Mouse (Mus musculus): Measurements from ENCODE around the gene St6galnac5. TPM values are rescaled to one million over a fixed set of nuclear protein-coding genes. Genes with fewer than 3 reads are reported as not detected.
A peak's percentile ranks its signal among the peaks of the same experiment; 100 is the strongest.

The St6galnac5 gene
- 0.70 and 1.3 TPM in 2 replicates for polyA plus RNA-seq (2016; fragmentation: Nextera tagmentation; extraction: Ambion mirVana)

DNA sequence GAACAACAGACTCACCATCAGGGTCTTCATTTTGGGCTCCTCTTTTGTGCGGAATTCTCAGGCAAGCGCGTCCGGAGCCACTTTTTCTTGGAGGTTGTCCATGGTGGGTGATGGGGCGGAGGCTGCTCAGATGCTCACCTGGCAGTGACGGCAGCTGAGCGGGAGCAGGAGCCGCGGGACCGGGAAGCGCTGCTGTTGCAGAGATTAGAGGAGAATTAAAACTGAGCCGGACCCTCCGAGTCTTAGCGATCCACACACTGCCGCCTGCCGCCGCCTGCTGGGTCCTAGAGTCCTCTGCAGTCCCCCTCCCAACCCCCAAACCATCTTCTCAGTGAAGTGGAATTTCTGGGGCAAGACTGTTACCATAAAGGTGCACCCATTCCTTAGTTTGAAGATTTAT lies at the start of gene St6galnac5:
St6galnac5 (minus strand) TSS at position 259 of the 400 bp plus-strand sequence.
- DNase-seq (ENCODE audit: low spot score): peak; percentile 73
- peaks cover 23% of the 10 kb centered on the region for H3K4me1 ChIP-seq
- H3K27me3 ChIP-seq (ENCODE audit: insufficient read depth, poor library complexity, severe bottlenecking): peaks cover 61% of the 10 kb centered on the region
- no peaks in the 10 kb centered on the region for H3K36me3 ChIP-seq
- peak within 1 kb of the TSS; percentile 64; the same call in 1 of the 2 replicates for H3K27ac ChIP-seq
- peak within 1 kb of the TSS; percentile 66 for H3K4me3 ChIP-seq
- no peaks in the 10 kb centered on the region for H3K9me3 ChIP-seq
- WGBS: under 1% methylated on average over 17 of the region's 17 CpGs

DNA sequence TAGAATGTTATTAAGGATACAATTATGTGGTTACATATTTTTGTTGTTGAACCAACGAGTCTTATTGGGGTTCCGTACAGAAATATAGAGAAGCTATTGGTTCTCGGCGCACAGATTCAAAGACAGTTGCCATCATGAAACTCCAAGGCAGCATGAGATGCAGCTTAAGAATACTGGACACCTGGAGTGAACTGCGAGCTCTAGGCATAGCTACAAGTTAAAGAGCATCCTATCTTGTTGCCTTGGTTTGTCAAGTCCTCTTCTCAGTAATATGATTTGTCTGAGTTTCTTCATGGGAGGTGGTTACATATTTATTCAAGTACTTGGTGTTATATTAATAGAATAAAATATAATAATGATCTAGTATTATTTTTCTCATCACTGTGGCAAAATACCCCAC lies 48.7 kb upstream of the St6galnac5 start:
- no peaks in the 10 kb centered on the region for H3K9me3 ChIP-seq
- H3K4me3 ChIP-seq: no peak overlapping the region
- no peaks in the 10 kb centered on the region for H3K36me3 ChIP-seq
- H3K27ac ChIP-seq: no peak overlapping the region
- no peak for DNase-seq (ENCODE audit: low spot score)
- 86% methylated on average over 5 of the region's 5 CpGs for WGBS
- no peaks in the 10 kb centered on the region for H3K4me1 ChIP-seq
- H3K27me3 ChIP-seq (ENCODE audit: insufficient read depth, poor library complexity, severe bottlenecking): no peaks in the 10 kb centered on the region

DNA sequence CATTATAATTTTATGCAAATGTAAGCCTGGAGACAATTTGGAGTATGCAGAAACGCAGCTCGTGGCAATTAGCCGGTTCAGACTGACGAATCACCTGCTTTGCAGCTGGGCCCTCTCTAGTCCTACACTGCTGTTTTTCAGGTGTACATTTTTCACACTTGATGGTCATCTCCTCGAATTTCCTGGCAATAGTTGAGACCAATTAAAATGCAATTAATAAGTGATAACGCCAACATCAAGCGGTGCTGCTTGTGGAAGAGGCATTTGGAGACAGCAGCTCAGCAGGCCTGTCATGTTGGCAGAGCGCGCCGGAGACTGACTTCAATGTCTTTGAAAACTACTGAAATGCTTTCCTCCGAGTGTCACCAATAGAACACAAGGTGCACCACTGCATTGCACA lies 42.0 kb upstream of the St6galnac5 start:
- no peak overlapping the region for H3K4me3 ChIP-seq
- H3K27ac ChIP-seq: no peak overlapping the region
- peak; percentile 6 for DNase-seq (ENCODE audit: low spot score)
- no peaks in the 10 kb centered on the region for H3K9me3 ChIP-seq
- 90% methylated on average over 11 of the region's 11 CpGs for WGBS
- no peaks in the 10 kb centered on the region for H3K36me3 ChIP-seq
- no peaks in the 10 kb centered on the region for H3K4me1 ChIP-seq
- no peaks in the 10 kb centered on the region for H3K27me3 ChIP-seq (ENCODE audit: insufficient read depth, poor library complexity, severe bottlenecking)

DNA sequence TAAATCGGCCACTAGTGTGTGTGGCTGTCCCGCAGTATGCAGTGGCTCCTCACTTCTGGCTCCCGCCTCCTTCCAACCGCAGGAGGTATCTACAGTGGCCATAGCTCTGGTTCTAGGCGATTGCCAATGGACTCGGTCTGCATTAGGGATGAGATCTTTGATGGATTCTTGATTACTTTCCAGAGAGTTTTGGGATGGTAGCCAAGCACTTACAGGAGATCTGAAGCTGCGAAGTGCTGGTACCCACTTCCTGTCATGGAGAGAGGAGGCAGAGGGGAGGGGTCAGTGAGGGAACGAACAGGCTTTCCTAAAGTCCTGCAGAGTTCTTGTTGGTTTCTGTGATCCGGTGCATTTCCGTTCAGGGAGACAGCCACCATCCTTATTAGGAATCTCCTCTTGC lies 36.0 kb upstream of the St6galnac5 start:
- 79% methylated on average over 10 of the region's 10 CpGs for WGBS
- H3K27ac ChIP-seq: no peak overlapping the region

DNA sequence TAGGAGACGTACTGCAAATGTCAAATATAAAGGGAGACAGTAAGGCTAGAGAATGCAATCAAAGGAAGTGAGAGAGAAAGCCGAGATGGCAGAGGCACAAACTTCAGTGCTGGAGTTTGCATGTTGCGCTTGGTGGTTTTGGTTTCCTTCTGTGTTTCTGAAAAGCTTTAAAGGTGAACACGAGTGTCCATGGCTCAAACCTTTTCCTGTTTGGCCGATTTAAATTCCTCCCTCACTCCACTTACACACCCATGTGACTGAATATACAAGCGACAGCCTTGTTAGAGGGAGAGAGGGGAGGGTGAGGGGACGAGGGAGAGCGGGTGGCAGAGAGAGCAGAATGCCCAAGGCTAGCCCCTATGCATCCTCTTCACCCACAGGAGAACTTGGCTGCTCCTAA lies 34.3 kb upstream of the St6galnac5 start:
- WGBS: 67% methylated on average over 8 of the region's 8 CpGs
- H3K9me3 ChIP-seq: no peaks in the 10 kb centered on the region
- H3K27me3 ChIP-seq (ENCODE audit: insufficient read depth, poor library complexity, severe bottlenecking): no peaks in the 10 kb centered on the region; the same call in 1 of the 2 replicates
- no peak for DNase-seq (ENCODE audit: low spot score)
- no peak overlapping the region for H3K27ac ChIP-seq
- no peaks in the 10 kb centered on the region for H3K36me3 ChIP-seq
- H3K4me3 ChIP-seq: no peak overlapping the region
- no peaks in the 10 kb centered on the region for H3K4me1 ChIP-seq

More for the DNA sequence above, 36.0 kb upstream of the St6galnac5 start:
- DNase-seq (ENCODE audit: low spot score): no peak
- H3K4me1 ChIP-seq: no peaks in the 10 kb centered on the region
- no peak overlapping the region for H3K4me3 ChIP-seq
- no peaks in the 10 kb centered on the region for H3K9me3 ChIP-seq
- H3K36me3 ChIP-seq: no peaks in the 10 kb centered on the region
- no peaks in the 10 kb centered on the region; the same call in 1 of the 2 replicates for H3K27me3 ChIP-seq (ENCODE audit: insufficient read depth, poor library complexity, severe bottlenecking)

DNA sequence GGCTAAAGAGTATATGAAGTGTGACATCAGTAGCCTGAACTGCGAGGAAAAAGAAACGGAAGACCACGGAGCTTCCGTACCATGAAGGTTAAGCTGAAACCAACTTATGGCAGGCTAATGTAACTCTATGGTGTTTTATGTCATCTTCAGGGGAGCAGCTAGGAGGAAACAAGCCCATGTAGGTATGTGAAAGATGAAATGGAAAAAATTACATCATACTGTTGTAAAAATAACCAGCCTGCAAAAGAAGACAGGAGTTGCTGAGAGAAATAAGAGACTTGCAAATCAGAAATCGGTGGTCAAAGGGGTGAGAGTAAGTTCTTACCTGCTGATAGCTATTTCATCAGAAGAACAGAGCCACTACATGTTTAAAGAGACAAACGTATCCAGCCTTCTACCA lies 24.8 kb upstream of the St6galnac5 start:
- H3K4me3 ChIP-seq: no peak overlapping the region
- no peaks in the 10 kb centered on the region for H3K27me3 ChIP-seq (ENCODE audit: insufficient read depth, poor library complexity, severe bottlenecking)
- H3K4me1 ChIP-seq: peaks cover 9% of the 10 kb centered on the region; the same call in 1 of the 2 replicates
- H3K36me3 ChIP-seq: no peaks in the 10 kb centered on the region
- DNase-seq (ENCODE audit: low spot score): no peak
- WGBS: 83% methylated on average over 6 of the region's 6 CpGs
- no peaks in the 10 kb centered on the region for H3K9me3 ChIP-seq
- no peak overlapping the region for H3K27ac ChIP-seq

DNA sequence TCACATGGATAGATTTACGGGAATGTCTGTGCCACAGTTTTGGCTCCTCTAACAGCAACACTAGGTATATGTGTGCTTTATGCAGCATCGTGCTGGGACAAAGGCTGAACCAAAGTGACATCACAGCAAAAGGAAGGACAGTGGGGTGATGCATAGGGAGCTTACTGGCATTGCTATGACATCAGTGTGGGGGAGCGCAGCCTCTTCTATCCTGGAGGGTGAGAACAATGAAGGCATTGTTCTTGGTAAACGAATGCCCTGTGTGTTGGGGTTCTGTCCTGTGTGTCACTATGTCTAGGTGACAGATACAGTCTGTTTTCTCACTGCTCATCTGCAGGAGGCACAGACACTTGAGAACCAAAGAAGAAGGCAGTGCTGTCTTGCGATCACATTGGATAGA lies 16.9 kb upstream of the St6galnac5 start:
- DNase-seq (ENCODE audit: low spot score): no peak
- Histone ChIP-seq H3K9me3 (no peaks in the 10 kb centered on the region), H3K27ac (no peak overlapping the region), H3K4me3 (no peak overlapping the region), H3K36me3 (no peaks in the 10 kb centered on the region), H3K4me1 (peaks cover 16% of the 10 kb centered on the region), H3K27me3 (ENCODE audit: insufficient read depth, poor library complexity, severe bottlenecking) (no peaks in the 10 kb centered on the region)
- 65% methylated on average over 5 of the region's 5 CpGs for WGBS

DNA sequence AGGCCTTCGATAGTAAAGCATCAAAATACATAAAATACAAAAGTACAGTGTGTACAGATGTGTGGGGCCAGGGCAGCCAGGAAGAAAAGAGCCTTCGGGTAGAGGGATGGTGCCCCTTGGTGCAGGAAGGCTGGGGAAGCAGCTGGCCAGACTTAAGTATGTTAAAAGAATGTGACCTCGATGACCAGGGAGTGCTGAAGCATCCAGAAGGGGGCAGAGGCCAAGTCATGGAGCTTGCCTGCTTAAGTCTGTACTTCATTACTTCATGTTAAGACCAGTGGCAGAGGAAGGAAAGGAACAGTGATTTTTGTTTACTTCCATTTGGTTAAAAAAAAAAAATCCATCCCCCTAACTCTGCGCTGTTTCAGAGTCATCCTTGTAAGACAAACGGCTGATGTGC lies 16.1 kb upstream of the St6galnac5 start:
- no peak for DNase-seq (ENCODE audit: low spot score)
- 62% methylated on average over 5 of the region's 5 CpGs for WGBS
- H3K4me1 ChIP-seq: peaks cover 16% of the 10 kb centered on the region

DNA sequence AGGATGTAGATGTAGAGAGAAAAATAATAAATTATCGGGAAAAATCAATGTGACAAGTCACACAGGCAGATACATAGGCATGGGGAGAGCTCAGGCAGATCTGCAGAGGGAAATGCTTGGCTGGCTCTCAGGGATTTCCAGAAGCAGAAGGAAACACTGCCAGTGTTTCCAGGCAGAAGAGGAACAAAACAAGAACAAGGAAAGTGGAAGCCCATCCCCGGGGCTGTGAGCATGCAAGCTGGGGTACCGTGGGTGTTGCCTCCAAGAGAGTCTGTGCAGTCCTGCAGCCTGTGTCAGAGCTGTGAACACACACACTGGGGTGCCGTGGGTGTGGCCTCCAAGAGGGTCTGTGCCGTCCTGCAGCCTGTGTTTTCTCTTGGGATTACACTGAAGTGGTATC lies 11.6 kb upstream of the St6galnac5 start:
- DNase-seq (ENCODE audit: low spot score): no peak
- Histone ChIP-seq H3K4me1 (peaks cover 12% of the 10 kb centered on the region), H3K27me3 (ENCODE audit: insufficient read depth, poor library complexity, severe bottlenecking) (no peaks in the 10 kb centered on the region), H3K27ac (no peak overlapping the region), H3K36me3 (no peaks in the 10 kb centered on the region), H3K9me3 (no peaks in the 10 kb centered on the region), H3K4me3 (no peak overlapping the region)
- WGBS: 54% methylated on average over 5 of the region's 5 CpGs

More for the DNA sequence above, 16.1 kb upstream of the St6galnac5 start:
- Histone ChIP-seq H3K4me3 (no peak overlapping the region), H3K36me3 (no peaks in the 10 kb centered on the region), H3K27me3 (ENCODE audit: insufficient read depth, poor library complexity, severe bottlenecking) (no peaks in the 10 kb centered on the region), H3K9me3 (no peaks in the 10 kb centered on the region), H3K27ac (0 out of 2 replicates have a peak overlapping the region, but pooled peaks have one; percentile 52)

DNA sequence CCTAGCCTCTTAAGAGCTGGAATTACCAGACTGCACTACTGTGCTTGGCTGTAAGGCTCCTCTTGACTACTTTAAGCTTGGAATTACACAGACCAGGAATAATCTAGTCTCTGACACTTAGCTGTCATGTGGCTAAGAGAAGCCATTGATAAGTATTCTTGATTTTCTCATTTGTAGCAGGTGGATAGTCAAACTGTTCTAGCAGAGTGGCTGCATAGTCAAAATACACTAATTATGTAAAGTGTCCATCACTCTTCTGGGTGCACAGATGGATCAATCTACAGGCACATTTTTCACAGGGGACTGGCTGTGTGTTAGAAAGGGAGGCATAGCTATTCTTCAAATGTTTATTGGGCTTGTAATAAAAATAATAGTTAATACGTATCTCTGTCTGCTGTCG lies 8.7 kb upstream of the St6galnac5 start:
- WGBS: 87% methylated on average over 2 of the region's 2 CpGs
- no peaks in the 10 kb centered on the region for H3K27me3 ChIP-seq (ENCODE audit: insufficient read depth, poor library complexity, severe bottlenecking)
- H3K4me1 ChIP-seq: no peaks in the 10 kb centered on the region
- no peak overlapping the region for H3K4me3 ChIP-seq
- no peak for DNase-seq (ENCODE audit: low spot score)
- no peak overlapping the region for H3K27ac ChIP-seq
- no peaks in the 10 kb centered on the region for H3K36me3 ChIP-seq
- no peaks in the 10 kb centered on the region for H3K9me3 ChIP-seq

DNA sequence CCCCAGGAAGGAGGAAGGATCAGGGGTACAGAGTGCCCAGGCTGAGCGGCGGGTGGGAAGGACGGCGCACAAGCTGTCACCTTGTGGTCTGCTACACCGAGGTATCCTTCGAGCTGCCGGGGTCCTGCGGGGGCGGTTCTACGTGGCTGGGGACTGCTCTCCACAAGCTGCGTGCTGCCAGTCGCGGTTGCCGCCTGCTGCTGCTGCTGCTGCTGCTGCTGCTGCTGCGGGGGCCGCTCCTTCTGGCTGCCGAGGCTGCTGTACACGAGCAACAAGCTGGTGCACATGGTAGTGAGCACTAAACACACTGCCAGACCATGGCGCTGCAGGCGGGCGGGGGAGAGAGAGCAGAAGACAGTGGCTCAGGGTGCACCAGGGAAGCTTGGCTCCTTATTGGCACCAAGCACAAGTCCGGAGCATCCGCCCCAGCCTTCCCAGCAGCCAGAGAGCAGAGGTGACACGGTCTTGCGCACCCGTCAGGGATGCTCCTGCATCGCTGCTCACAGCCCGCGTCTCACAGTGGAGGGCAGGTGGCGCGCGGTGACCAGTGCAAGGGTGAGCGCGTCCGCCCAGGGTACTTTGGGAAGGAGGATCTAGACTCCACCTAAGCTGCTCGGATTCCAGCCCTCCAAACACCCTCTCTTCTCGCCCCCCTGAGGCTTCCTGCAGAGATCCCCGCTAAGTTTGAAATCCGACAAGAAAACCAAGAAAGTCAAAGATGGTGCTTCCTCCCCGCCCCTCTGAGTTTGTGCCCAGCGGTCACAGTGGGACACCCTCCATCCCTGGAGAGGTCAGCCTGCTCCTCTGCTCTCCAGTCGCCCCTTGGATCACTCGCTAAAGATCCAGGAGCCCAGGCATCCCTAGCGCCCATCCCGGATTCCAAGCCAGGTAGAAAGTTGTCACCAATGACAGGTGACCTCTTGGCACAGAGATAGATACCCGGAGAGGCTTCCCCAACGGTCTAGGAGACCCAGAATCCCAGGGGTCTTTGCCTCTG lies 770 bp downstream of the St6galnac5 start:
- no peaks in the 10 kb centered on the region for H3K9me3 ChIP-seq
- under 1% methylated on average over 47 of the region's 47 CpGs for WGBS
- H3K27me3 ChIP-seq (ENCODE audit: insufficient read depth, poor library complexity, severe bottlenecking): peaks cover 61% of the 10 kb centered on the region
- peak; percentile 75 for DNase-seq (ENCODE audit: low spot score)
- H3K36me3 ChIP-seq: no peaks in the 10 kb centered on the region
- H3K27ac ChIP-seq: peak overlapping the region; percentile 64; the same call in 1 of the 2 replicates
- H3K4me1 ChIP-seq: peaks cover 23% of the 10 kb centered on the region
- H3K4me3 ChIP-seq: peak overlapping the region; percentile 66

DNA sequence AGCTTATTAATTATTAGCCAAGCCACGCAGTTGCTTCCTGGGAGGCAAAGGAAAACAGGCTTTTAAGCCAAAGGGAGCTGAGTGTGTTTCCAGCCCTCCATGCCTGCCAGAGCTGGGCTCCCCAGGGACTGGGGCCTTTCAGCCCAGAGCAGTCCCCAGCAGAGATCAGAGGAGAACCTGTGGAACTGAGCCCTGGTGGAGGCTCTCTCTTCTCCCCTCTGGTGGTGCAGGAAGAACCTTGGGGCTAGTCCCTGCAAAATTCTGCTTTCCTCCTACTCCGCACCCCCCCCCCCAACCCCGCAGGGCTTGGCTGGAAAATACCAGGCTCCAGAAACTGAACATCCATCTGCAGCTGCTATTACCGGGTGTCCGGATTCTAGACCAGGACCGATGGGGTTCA lies 1.6 kb downstream of the St6galnac5 start:
- Histone ChIP-seq H3K36me3 (no peaks in the 10 kb centered on the region), H3K27ac (no peak overlapping the region), H3K27me3 (ENCODE audit: insufficient read depth, poor library complexity, severe bottlenecking) (peaks cover 61% of the 10 kb centered on the region), H3K4me1 (peaks cover 23% of the 10 kb centered on the region), H3K4me3 (peak overlapping the region; percentile 66), H3K9me3 (no peaks in the 10 kb centered on the region)
- WGBS: 8% methylated on average over 6 of the region's 6 CpGs
- peak; percentile 70 for DNase-seq (ENCODE audit: low spot score)

DNA sequence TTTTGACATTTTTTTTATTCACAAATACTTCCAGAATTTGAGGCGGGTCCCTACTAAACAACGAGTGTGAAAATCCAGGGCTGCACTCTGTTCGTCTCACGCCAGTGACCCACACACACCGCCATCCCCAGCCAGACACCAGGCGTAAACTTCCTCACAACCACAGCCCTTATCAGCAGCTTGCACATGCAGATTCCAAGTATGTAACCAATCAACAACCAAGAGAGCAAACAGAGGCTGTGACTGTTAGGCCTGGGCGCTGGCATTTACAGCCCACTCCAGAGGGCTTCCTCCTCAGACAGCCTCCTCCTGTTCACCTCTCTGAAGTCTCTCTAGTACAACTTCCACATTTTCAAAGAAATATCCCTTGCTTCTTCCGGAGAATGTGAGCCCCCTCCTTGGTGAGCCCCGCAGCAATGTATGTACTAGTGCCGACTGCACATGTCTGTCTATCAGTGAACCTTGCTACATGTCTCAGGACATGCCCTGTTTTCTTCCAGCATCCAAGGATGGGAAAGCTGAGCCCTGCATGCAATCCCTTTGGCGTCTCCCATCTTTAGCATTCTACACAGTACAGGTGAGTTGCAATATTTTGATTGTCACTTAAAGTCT lies 2.5 kb downstream of the St6galnac5 start:
- DNase-seq (ENCODE audit: low spot score): peak; percentile 74

More for the DNA sequence above, 2.5 kb downstream of the St6galnac5 start:
- Histone ChIP-seq H3K27me3 (ENCODE audit: insufficient read depth, poor library complexity, severe bottlenecking) (peaks cover 67% of the 10 kb centered on the region), H3K4me3 (no peak overlapping the region), H3K4me1 (peaks cover 23% of the 10 kb centered on the region), H3K36me3 (no peaks in the 10 kb centered on the region), H3K27ac (no peak overlapping the region), H3K9me3 (no peaks in the 10 kb centered on the region)
- WGBS: 45% methylated on average over 11 of the region's 11 CpGs

Measured in heart, embryonic 10.5 days (tissue).